Mouse (Mus musculus) T-cell, adult 2 months (primary cell): Measurements from ENCODE around the gene AI182371.

Experiments used
- DNase-seq: peaks from one replicate; pipeline ENCODE4 v3.0.0; 2022; ENCODE audit warnings: low spot score

Gene AI182371

GRCm38 (mm10) chr2:35101443-35101842 lies at the start of gene AI182371:
AI182371 (minus strand) TSS chr2:35101543.
- DNase-seq: no peak

DNA sequence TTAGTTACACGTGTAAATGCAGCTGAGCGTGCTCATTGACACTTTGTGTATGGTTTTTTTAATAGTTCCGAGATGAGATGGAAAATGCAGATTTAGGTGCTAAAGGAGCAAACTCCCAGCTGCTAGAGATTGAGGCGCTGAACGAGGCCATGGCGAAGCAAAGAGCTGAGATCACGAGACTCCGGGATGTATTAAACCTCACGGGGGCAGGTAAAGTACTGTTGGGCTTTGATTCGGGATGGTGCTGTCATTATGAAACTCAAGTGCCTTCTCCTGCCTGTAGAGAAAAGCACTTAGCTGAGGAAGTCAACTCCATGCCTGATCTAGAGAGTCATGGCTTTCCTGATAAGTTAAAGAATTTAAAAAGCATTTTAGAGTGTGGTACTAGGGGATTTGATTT lies 47.5 kb upstream of the AI182371 start:
- no peak for DNase-seq

DNA sequence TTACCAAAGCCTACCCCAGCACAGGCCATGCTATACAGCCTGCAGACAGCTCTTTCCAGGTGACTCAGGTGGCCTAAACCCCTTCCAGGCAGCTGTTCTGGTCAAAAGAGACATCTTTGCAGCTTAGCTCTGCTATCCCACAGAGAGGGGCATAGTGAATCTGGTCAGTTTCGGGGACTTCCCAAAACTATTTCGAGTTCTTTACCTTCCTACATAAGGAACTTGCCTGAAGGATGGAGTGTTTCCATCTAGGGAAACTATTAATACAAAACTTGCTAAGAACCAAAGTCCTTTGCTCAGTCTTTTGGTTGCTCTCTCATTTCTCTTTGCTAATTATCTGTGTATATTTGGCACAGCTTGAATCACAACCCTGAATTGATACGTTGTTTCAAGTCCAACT lies 40.3 kb upstream of the AI182371 start:
- no peak for DNase-seq

DNA sequence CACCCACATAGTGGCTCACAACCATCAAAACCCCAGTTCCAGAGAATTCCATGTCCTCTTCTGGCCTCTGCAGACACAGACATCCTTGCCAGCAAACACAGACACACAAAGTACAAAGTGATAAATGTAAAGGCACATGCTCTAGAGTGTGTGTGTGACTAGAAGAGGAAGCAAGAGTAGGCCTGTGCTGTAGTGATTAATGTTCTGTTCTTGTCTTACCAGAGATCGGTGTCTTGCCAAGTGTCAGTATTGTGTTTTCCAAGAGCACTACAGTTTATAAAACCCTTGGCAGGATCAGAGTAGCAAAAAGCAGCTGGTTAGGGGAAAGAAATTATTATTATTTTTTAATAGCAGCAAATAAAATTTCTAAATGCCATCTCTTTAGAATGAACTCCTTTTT lies 37.2 kb upstream of the AI182371 start:
- DNase-seq: no peak

DNA sequence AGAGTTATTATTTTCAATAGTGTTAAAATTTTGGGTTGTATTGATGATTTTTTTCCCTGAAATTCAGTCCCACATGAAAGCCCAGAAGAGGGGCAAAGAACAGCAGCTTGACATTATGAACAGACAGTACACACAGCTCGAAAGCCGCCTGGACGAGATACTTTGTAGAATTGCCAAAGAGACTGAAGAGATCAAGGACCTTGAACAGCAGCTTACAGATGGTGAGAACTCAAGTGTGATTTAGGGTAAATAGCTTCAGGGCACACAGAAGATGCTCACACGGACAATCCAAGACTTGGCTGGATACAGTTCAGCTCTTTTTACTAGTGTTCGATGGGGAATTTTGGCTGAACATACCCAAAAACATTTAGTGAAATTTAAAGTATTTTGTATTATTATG lies 32.5 kb upstream of the AI182371 start:
- no peak for DNase-seq

- no peak for DNase-seq
Measured at GRCm38 (mm10) chr2:35132662-35133055, 31.3 kb upstream of the AI182371 start.

DNA sequence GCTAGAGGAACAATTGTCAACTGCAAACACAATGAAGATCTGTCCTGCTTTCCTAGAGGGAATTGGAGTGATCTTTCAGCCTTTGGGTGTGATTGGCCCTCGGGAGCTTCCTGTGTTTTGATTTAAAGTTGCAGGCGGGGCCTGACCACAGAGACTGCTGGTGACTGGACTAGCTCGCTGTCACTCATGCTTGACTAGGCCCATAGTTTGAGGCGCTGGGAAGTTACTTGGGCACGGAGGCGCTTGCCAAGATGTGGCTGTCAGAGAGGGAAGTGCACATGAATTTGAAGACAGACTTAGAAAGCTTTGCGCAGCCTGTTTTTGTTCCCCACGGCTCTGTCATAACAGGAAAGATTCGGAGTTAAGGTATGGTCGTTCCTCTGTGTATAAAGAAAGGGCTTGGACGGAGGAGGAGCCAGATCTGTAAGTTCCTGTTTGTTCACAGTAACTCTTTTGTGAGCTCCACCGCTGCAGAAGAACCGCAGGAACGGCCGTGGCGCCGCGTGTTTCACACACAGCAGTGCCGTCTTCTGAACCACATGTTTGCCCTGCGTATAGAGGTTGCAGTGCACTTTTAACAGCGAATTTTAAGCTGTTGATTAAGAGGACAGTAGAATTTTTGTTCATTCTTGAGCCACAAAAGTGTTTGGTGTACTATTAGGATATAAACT lies 30.8 kb upstream of the AI182371 start:
- DNase-seq: peak; percentile 92

- DNase-seq: no peak
Measured at GRCm38 (mm10) chr2:35131491-35131890, 30.1 kb upstream of the AI182371 start.

- no peak for DNase-seq
Measured at GRCm38 (mm10) chr2:35124716-35125115, 23.4 kb upstream of the AI182371 start.

GRCm38 (mm10) chr2:35110521-35110920 lies 9.2 kb upstream of the AI182371 start:
- no peak for DNase-seq

- DNase-seq: peak; percentile 43
Measured at GRCm38 (mm10) chr2:35109924-35110304, 8.6 kb upstream of the AI182371 start.

DNA sequence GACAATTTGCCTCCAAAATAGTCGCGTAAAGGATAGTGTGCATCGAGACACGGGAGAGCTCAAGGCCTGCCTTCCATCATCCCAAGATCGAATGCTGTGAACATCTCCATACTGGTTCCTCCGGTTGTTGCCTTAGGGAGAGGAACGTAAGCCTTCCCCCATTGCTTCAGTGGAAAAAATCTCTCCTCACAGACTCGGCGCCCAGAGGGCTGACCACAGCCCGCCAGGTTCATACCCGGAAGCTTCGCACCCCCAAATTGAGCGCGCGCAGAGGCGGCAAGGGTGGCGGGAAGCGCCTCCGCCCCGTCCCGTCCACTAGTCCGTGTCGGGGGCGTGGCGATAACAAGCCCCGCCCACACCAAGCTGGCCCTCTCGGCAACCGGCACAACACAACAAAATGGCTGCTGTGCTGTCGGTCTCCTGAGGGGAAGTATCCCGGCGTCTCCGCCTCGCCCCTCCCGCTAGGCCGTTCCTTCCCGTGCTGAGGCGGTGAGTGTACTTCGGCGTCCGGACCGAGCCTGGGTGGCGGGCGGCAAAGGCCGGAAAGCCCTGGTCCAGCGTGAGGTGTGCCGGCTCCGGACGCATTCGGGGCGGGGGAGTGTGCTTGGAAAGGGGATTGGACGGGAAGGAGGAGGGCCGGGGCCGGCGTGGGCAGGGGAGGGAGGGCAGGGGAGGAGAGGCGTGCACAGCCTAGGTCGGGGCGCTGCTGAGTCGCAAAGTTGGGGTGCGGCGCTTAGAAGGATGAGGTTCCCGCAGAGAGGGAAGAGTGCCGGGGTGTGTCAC lies 8.0 kb upstream of the AI182371 start, which contains the start of gene Cntrl:
TSS of gene Cntrl (plus strand) at position 352 of the 783 bp plus-strand sequence.
- peak; percentile 91 for DNase-seq

GRCm38 (mm10) chr2:35108712-35109111 lies 7.4 kb upstream of the AI182371 start:
- peak; percentile 62 for DNase-seq

- peak; percentile 52 for DNase-seq
Measured at GRCm38 (mm10) chr2:35107984-35108635, 6.8 kb upstream of the AI182371 start.

- no peak for DNase-seq
Measured at GRCm38 (mm10) chr2:35104843-35105242, 3.5 kb upstream of the AI182371 start.

GRCm38 (mm10) chr2:35103558-35103957 lies 2.2 kb upstream of the AI182371 start:
- no peak for DNase-seq

DNA sequence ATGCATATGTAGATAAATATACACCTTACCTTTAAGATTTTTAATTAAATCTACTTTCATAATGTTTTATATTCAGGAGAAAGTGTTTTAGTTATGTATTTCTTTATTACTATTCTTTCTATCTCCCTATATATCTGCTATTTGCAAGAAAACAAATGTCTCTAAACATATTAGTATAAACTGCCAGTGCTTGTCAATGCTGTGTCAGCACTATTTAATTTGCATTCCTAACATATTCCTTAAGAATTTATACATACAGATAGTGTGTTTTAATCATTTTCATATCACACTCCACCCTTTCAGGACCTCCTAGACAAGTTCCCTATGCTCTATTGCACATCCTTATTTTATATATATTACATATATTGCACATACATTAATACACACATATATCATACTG lies 1.4 kb upstream of the AI182371 start:
- no peak for DNase-seq

DNA sequence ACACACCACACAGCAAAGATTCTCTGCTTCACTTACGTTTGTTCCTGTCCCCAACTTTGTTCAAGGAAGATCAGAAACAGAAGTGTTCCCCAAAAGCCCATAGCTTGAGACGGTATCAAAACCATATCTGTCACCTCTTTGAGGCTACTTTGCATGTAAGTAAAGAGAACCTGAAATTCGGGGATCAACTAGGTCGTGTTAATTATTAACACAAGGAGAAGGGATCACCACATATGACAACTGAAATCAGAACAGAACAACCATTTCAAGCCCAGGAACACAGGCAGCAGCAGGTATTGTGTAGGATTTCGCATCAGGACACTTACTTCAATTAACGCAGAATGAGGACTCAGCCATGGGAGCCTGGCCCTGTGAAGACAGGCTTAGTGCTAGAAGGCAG lies 814 bp downstream of the AI182371 start:
- DNase-seq: no peak

- no peak for DNase-seq
Measured at GRCm38 (mm10) chr2:35087418-35087817, 13.9 kb downstream of the AI182371 start.

DNA sequence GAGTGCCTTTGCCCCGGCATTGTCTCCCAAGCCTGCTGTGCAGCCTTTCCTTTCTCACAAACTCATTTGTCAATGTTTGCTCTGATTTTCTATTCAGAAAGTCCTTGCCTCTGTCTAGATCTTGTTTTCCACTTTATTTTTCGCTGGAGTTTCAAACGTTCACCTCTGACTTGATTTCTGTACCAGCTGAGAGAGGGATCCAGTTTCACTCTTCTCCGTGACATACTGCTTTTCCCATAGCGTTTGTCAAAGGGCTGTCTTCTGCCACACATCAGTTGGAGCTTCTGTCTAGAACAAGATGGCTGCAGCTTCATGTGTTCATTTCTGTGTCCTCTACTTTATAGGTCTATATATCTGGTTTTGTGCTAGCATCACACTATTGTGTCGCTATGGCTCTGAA lies 22.2 kb downstream of the AI182371 start:
- DNase-seq: no peak

GRCm38 (mm10) chr2:35074328-35074727 lies 27.0 kb downstream of the AI182371 start:
- DNase-seq: no peak

- no peak for DNase-seq
Measured at GRCm38 (mm10) chr2:35072547-35072946, 28.8 kb downstream of the AI182371 start.

- DNase-seq: no peak
Measured at GRCm38 (mm10) chr2:35070275-35070674, 31.1 kb downstream of the AI182371 start.
